Mouse (Mus musculus): Measurements from ENCODE around the gene Myo15b. TPM values are rescaled to one million over a fixed set of nuclear protein-coding genes. Genes with fewer than 3 reads are reported as not detected.

The Myo15b gene
- polyA plus RNA-seq, 1 experiment from 2014 or later = 0.24 TPM

DNA sequence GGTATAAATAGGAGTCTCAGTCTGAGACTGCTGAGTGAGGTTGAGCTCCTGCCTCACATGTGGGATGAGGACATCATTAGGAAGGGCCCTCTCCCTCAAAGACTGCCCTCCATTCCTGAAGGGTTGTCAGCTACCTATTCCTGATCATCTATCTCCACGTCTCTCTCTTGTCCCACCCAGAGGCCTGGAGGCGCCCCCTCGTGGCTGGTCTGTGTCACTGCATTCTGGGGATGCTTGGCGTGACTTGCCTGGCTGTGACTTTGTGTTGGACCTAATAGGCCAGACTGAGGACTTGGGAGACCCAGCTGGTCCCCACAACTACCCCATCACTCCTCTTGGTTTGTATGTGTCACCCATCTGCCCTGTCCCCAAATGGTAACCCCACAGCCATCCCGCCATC lies 22.8 kb downstream of the Myo15b start:
- H3K27ac ChIP-seq = no peak overlapping the region
- H3K27me3 ChIP-seq = peaks cover 38% of the 10 kb centered on the region
- no peaks in the 10 kb centered on the region for H3K4me1 ChIP-seq
- H3K9ac ChIP-seq = no peak overlapping the region
- no peak overlapping the region for H3K4me2 ChIP-seq (replicated peaks)
- H3K4me3 ChIP-seq = no peak overlapping the region
- no peaks in the 10 kb centered on the region for H3K9me3 ChIP-seq
- WGBS = 23% methylated on average over 5 of the region's 5 CpGs
- no peaks in the 10 kb centered on the region for H3K36me3 ChIP-seq
- no peak for ATAC-seq (ENCODE audit: low FRiP score, low read depth)

DNA sequence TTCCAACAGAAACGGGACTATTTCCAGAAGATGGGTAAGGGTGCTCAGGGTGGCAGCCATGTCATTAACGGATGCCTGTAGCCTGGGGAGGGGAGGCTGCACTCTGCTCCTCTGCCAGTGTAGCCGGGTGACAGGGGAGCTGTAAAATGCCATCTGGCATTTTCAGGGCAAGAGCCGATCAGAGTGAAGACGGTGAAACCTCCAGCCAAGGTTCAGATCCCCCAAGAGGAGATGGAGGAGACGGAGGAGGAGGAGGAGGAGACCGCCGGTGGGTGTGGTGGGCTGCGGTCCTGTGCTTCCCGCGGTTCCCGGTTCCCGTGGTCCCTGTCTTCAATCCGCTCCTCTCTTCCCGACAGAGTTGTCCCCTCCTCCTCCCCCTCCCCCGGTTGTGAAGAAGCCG lies 25.0 kb downstream of the Myo15b start:
- Histone ChIP-seq H3K27ac (no peak overlapping the region), H3K4me2 (replicated peaks) (no peak overlapping the region; the same call in 1 of the 2 replicates), H3K4me1 (no peaks in the 10 kb centered on the region), H3K4me3 (no peak overlapping the region), H3K9ac (0 out of 2 replicates have a peak overlapping the region, but pooled peaks have one; percentile 2), H3K36me3 (no peaks in the 10 kb centered on the region), H3K9me3 (no peaks in the 10 kb centered on the region), H3K27me3 (peaks cover 38% of the 10 kb centered on the region)
- ATAC-seq (ENCODE audit: low FRiP score, low read depth) = no peak
- WGBS = 14% methylated on average over 17 of the region's 17 CpGs

DNA sequence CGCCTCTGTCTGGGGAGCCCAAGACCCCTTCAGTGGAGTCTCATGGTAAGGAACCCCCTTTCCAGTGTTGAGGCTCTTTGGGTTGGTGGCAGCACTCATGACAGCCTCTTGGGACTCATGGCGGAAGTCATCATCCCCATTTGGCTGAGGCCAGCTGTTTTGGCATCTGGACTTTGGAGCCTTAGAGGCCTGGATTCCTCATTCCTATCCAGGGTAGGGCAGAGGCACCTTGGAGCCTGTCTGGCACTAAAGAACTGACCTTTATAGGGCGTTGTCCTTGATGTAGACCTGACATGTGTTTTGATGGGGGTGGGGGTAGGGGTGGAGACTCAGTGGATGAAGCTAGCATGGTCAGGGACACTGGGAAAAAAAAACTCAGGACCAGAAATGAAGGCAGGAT lies 26.2 kb downstream of the Myo15b start:
- Histone ChIP-seq H3K36me3 (no peaks in the 10 kb centered on the region), H3K27ac (no peak overlapping the region), H3K4me3 (no peak overlapping the region), H3K4me1 (no peaks in the 10 kb centered on the region), H3K9me3 (no peaks in the 10 kb centered on the region), H3K4me2 (replicated peaks) (no peak overlapping the region), H3K27me3 (peaks cover 38% of the 10 kb centered on the region), H3K9ac (no peak overlapping the region)
- ATAC-seq (ENCODE audit: low FRiP score, low read depth) = no peak
- WGBS = 93% methylated on average over 3 of the region's 3 CpGs

DNA sequence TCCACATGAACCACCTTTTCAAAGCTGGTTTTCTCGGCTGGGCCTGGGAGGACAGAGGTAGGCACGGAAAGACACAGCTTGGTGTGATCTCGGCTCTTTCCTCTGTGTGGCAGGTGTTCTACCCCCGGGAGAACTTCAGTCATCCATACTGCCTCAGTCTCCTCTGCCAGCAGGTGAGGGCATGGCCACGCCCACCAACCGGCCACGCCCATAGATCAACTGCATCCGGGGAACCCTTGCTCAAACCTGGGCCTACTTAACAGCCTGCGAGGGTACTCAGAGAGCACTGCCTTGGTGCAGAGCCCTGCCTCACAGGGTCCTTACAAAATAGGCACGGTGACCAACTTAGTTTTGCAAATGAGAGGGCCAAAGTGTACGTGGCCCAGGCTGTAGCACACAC lies 27.1 kb downstream of the Myo15b start:
- Histone ChIP-seq H3K4me1 (no peaks in the 10 kb centered on the region), H3K36me3 (no peaks in the 10 kb centered on the region), H3K9me3 (no peaks in the 10 kb centered on the region), H3K27ac (no peak overlapping the region), H3K4me2 (replicated peaks) (no peak overlapping the region), H3K9ac (no peak overlapping the region), H3K4me3 (no peak overlapping the region), H3K27me3 (peaks cover 38% of the 10 kb centered on the region)
- no peak for ATAC-seq (ENCODE audit: low FRiP score, low read depth)
- WGBS = 72% methylated on average over 11 of the region's 11 CpGs

DNA sequence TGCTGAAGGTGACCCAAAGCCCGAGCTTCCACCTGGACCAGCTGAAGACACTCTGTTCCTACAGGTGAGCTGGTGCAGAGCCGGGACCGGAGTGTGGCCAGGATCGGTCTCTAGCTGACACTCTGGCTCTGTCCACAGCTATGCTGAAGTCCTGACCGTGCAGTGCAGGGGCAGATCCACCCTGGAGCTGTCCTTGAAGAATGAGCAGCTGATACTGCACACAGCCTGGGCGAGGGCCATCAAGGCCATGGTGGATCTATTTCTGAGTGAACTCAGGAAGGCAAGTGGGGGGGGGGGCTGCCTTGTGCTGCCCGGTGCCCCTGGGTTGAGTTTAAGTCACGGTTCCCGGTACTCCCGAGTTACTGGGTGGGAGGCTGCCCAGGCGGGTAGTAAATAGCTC lies 28.2 kb downstream of the Myo15b start:
- Histone ChIP-seq H3K4me2 (replicated peaks) (no peak overlapping the region), H3K27me3 (peaks cover 37% of the 10 kb centered on the region), H3K4me1 (no peaks in the 10 kb centered on the region), H3K27ac (no peak overlapping the region), H3K36me3 (no peaks in the 10 kb centered on the region), H3K9me3 (no peaks in the 10 kb centered on the region), H3K4me3 (no peak overlapping the region), H3K9ac (no peak overlapping the region)
- no peak; the same call in 1 of the 2 replicates for ATAC-seq (ENCODE audit: low FRiP score, low read depth)
- 83% methylated on average over 11 of the region's 11 CpGs for WGBS

DNA sequence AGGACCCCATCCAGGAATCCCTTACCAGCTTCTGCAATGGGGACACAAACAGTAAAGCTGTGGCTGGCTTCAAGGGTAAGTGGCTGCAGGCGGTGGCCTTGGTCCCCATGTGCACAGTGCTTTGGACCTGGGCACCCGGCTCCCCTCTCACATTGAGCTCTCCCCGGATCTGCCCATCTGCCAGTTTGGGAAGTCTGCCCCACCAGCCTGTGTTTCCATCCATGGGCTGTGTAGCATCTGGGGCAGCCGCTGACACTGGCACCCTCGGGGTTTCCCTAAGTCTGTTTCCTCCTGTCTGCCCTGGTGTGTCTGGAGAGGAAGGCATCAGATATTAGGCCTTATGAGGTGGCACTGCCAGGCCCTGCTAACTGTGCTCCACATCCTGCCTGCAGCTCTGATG lies 29.8 kb downstream of the Myo15b start:
- H3K27ac ChIP-seq = no peak overlapping the region
- H3K9ac ChIP-seq = no peak overlapping the region
- no peaks in the 10 kb centered on the region for H3K4me1 ChIP-seq
- WGBS = 86% methylated on average over 5 of the region's 5 CpGs
- H3K36me3 ChIP-seq = peaks cover 6% of the 10 kb centered on the region
- no peak for ATAC-seq (ENCODE audit: low FRiP score, low read depth)
- H3K9me3 ChIP-seq = no peaks in the 10 kb centered on the region
- H3K27me3 ChIP-seq = peaks cover 21% of the 10 kb centered on the region
- H3K4me2 ChIP-seq (replicated peaks) = no peak overlapping the region
- H3K4me3 ChIP-seq = no peak overlapping the region

DNA sequence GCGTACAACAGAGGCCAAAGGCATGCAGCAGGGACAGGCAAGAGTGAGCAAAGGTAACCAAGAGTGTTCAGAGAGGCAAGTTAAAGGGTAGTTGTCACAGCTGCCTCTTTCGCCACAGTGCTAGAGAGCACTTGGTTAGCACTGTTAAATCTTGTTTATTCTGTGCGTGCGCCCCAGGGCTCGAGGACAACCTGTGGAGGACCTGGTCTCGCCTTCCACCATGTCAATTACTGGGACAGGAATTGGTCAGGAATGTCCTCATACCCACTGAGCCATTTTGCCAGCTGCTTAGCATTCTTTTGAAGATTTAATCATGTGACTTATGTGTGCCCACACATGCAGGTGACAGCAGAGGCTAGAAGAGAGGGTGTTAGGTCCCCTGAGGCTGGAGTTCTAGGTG lies 31.0 kb downstream of the Myo15b start:
- Histone ChIP-seq H3K4me3 (no peak overlapping the region), H3K9me3 (no peaks in the 10 kb centered on the region), H3K9ac (no peak overlapping the region), H3K27ac (no peak overlapping the region), H3K36me3 (peaks cover 18% of the 10 kb centered on the region), H3K4me2 (replicated peaks) (no peak overlapping the region), H3K27me3 (peaks cover 10% of the 10 kb centered on the region), H3K4me1 (no peaks in the 10 kb centered on the region)
- ATAC-seq (ENCODE audit: low FRiP score, low read depth) = no peak
- 77% methylated on average over 6 of the region's 6 CpGs for WGBS

DNA sequence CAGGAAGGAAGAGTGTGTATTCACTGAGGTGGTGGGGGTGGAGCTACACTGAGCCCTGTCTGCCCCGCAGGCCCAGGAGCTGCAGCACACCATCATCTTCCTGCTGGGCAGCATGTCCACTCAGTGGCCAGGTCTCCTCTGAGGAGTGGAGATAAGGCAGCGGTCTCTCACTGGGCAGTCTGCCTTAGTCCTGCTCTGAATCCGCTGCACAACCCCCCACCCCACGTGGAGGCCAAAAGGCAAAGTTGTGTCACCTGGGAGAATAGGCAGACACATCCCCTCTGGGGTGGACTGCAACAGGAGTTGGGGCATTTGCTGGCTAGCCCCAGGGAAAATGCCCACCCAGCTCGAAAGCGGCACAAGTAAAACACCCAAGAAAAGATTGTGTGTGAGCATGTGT lies 34.0 kb downstream of the Myo15b start:
- Histone ChIP-seq H3K9me3 (no peaks in the 10 kb centered on the region), H3K4me1 (no peaks in the 10 kb centered on the region), H3K36me3 (peaks cover 47% of the 10 kb centered on the region), H3K27ac (no peak overlapping the region), H3K9ac (no peak overlapping the region; the same call in 1 of the 2 replicates), H3K4me2 (replicated peaks) (no peak overlapping the region), H3K4me3 (no peak overlapping the region), H3K27me3 (no peaks in the 10 kb centered on the region)
- 68% methylated on average over 6 of the region's 6 CpGs for WGBS
- ATAC-seq (ENCODE audit: low FRiP score, low read depth) = no peak

DNA sequence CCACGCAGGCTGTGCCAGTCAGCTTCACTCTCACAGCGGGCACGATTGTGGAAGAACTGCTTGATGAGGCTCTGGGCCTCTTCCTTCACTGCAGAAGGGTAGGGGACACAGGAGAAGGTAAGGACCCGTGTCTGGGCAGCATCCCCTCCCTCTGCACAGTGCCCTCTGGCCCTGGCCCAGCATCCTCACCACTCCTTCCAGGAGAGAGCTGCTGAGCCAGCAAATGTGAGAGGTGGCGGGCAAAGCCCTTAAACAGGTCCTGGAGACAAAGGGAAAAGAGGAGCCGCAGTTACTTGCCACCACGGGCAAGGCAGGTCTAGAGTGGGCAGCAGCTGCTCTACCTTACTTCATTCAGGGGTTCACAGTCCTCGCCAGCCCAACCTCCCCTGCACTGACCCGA lies 34.9 kb downstream of the Myo15b start:
- no peak overlapping the region for H3K9ac ChIP-seq
- no peak for ATAC-seq (ENCODE audit: low FRiP score, low read depth)
- H3K27me3 ChIP-seq = no peaks in the 10 kb centered on the region
- H3K4me1 ChIP-seq = no peaks in the 10 kb centered on the region
- no peak overlapping the region for H3K4me2 ChIP-seq (replicated peaks)
- no peak overlapping the region for H3K27ac ChIP-seq
- no peaks in the 10 kb centered on the region for H3K9me3 ChIP-seq
- H3K36me3 ChIP-seq = peaks cover 51% of the 10 kb centered on the region
- 89% methylated on average over 9 of the region's 9 CpGs for WGBS
- H3K4me3 ChIP-seq = no peak overlapping the region

DNA sequence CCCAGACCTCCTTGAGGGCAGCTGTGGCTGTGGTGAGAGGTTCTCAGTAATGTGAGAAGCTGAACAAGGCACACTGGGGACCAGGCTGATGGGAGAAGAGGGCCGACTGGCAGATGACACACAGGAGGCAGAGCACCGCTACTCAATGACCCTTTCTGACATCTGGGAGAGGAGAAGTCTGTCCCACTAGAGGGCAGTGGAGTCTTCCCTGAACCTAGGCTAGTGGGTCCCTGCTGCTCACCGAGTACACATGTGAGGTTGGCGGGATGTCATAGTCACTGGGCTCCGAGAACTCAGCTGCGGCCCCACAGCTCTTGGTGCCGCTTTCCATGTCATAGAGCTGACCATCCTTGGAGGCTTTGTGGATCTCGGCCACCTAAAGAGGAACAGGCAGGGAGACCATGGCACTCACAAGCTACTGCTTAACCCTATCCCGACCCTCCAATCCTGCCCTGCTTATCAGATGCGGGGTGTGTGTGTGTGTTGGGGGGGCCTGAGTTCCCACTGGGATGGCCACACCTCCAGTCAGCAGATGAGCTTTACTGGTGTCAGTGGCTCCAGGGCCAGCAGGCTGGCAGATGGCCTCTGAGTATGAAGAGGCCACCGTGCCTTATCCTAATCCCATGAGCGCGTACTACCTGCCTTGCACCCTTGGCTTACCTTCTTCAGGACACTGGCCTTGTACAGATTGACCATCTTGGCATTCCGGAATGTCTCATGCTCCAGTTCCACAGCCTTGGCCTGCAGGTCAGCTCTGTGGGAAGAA lies 36.7 kb downstream of the Myo15b start:
- no peak overlapping the region; the same call in 1 of the 2 replicates for H3K9ac ChIP-seq
- no peaks in the 10 kb centered on the region for H3K27me3 ChIP-seq
- peaks cover 14% of the 10 kb centered on the region for H3K4me1 ChIP-seq
- H3K36me3 ChIP-seq = peaks cover 51% of the 10 kb centered on the region
- no peak for ATAC-seq (ENCODE audit: low FRiP score, low read depth)
- H3K9me3 ChIP-seq = no peaks in the 10 kb centered on the region
- 70% methylated on average over 14 of the region's 14 CpGs for WGBS
- H3K27ac ChIP-seq = no peak overlapping the region
- no peak overlapping the region for H3K4me3 ChIP-seq
- H3K4me2 ChIP-seq (replicated peaks) = no peak overlapping the region

DNA sequence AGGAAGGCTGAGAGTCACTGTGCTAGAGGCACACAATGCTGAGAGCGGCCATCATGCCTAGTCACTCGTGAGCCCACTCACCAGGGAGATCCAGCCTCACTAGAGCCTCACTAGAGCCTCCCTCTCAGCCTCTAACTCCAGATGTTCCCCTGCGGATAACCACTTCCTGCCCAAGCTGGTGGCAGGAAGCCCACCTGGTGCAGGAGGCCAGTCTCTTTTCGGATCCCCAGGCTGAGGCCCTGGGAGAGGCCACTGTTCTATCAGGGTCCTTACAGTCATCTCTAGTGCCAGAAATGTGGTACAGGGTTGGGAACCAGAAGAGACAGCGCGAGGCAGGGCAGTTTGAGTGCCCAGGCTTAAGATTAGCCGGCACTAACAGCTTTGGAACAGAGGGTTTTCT lies 40.2 kb downstream of the Myo15b start:
- Histone ChIP-seq H3K27ac (no peak overlapping the region), H3K9ac (no peak overlapping the region), H3K27me3 (no peaks in the 10 kb centered on the region), H3K9me3 (no peaks in the 10 kb centered on the region), H3K36me3 (peaks cover 41% of the 10 kb centered on the region), H3K4me2 (replicated peaks) (no peak overlapping the region), H3K4me1 (peaks cover 38% of the 10 kb centered on the region), H3K4me3 (no peak overlapping the region)
- no peak for ATAC-seq (ENCODE audit: low FRiP score, low read depth)
- WGBS = 70% methylated on average over 7 of the region's 7 CpGs

DNA sequence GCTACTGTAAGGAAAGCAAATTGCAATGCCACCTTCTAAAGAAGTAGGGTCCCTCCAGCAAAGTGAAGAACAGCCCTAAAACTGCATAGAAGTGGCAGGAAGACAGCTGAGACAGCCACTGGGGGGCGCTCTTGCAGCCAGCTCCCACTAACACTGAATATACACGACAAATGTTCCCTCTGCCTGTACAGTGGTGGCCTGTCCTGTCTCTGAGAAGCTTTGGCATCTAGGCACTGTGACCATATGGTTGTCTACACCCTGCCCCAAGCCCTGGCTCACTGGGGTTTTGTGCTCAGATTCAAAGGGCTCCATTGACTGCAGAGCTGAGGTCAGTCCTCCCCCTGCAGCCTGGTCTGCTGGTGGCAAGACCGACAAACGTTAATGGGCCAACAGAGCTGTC lies 40.7 kb downstream of the Myo15b start:
- no peak overlapping the region for H3K4me3 ChIP-seq
- H3K27me3 ChIP-seq = no peaks in the 10 kb centered on the region
- H3K27ac ChIP-seq = no peak overlapping the region
- ATAC-seq (ENCODE audit: low FRiP score, low read depth) = no peak
- WGBS = 16% methylated on average over 4 of the region's 4 CpGs
- H3K9ac ChIP-seq = no peak overlapping the region
- H3K4me1 ChIP-seq = peaks cover 41% of the 10 kb centered on the region
- H3K36me3 ChIP-seq = peaks cover 36% of the 10 kb centered on the region
- no peaks in the 10 kb centered on the region for H3K9me3 ChIP-seq
- no peak overlapping the region for H3K4me2 ChIP-seq (replicated peaks)
